Mouse (Mus musculus): ENCODE results near the gene BC005624.

BC005624 gene

GRCm38 (mm10) chr2:30928893-30929482 is 53.0 kb downstream of the BC005624 start:
- peak; percentile 74 for DNase-seq (ENCODE audit: low spot score)

GRCm38 (mm10) chr2:30927844-30928628 is 54.0 kb downstream of the BC005624 start:
- DNase-seq (ENCODE audit: low spot score), result peak; percentile 81

GRCm38 (mm10) chr2:30927151-30927781 is 54.7 kb downstream of the BC005624 start:
- peak; percentile 58 for DNase-seq (ENCODE audit: low spot score)

GRCm38 (mm10) chr2:30926381-30926780 is 55.6 kb downstream of the BC005624 start:
- no peak for DNase-seq (ENCODE audit: low spot score)

GRCm38 (mm10) chr2:30925181-30925580 is 56.8 kb downstream of the BC005624 start:
- DNase-seq (ENCODE audit: low spot score), result no peak

- no peak for DNase-seq (ENCODE audit: low spot score)
These were observed 58.9 kb downstream of the BC005624 start for GRCm38 (mm10) chr2:30923099-30923498.

Data from lung, postnatal 25 days (tissue).